Mouse (Mus musculus) thymus, adult 2 months (tissue): ENCODE results near the gene Prlh.

Source experiments
- CTCF ChIP-seq: fragments of 200-500 bp; IDR thresholded peaks from 2 replicates; pipeline ENCODE4 v1.5.1; 2012; ENCODE audit warnings: mild to moderate bottlenecking, control low read depth, low read length, moderate library complexity, borderline replicate concordance; ENCODE audit not compliant: control insufficient read depth, poor library complexity, insufficient read depth; ENCODE audit errors: extremely low read depth
- POLR2A ChIP-seq: fragments of 200-500 bp; IDR thresholded peaks from 2 replicates; pipeline ENCODE4 v1.6.1; 2012; ENCODE audit warnings: mild to moderate bottlenecking, low read length, control low read depth, moderate library complexity; ENCODE audit not compliant: control insufficient read depth, poor library complexity, insufficient read depth; ENCODE audit errors: extremely low read depth

DNA sequence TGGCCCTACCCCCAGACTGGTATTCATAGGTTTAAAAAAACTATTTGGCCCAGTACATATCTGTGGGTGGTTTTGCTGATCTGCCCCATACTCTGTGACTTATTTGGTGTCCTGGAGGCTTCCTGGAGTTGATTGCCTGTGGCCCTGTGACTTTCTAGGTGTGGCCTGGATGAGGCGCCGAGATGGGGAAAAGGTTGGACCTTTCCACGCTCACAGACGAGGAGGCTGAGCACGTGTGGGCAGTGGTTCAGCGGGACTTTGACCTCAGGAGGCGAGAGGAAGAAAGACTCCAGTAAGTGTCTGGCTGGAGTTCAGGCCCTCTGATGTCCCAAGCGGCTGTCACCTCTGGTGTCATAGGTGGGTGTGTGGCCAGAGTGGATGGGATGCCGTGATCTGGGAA is 31.2 kb upstream of the Prlh start:
- TF ChIP-seq CTCF (no peak), POLR2A (no peak)
